Mouse (Mus musculus): ENCODE data around the gene Olfr67. TPM values are rescaled to one million over a fixed set of nuclear protein-coding genes. Genes with fewer than 3 reads are reported as not detected.
"Not testable (repeated sequence)": the region's sequence is repeated elsewhere in the genome, so short reads cannot be mapped to it uniquely, and the experiment has no call there.

The Olfr67 gene
- polyA plus RNA-seq, 1 experiment from 2014 or later, result not detected

GRCm38 (mm10) chr7:103813152-103813551 lies 21.5 kb upstream of the Olfr67 start:
- H3K4me2 ChIP-seq (ENCODE audit: low read length); H3K4me3 ChIP-seq (ENCODE audit: low read depth, low read length); H3K36me3 ChIP-seq (ENCODE audit: control insufficient read depth, insufficient read depth, low read length); H3K27me3 ChIP-seq (ENCODE audit: control insufficient read depth, insufficient read depth, low read depth, low read length); H3K9me3 ChIP-seq (replicated peaks; ENCODE audit: control insufficient read depth, low read length, poor library complexity, severe bottlenecking); H3K27ac ChIP-seq (ENCODE audit: low read length); ATAC-seq; H3K4me1 ChIP-seq (ENCODE audit: control insufficient read depth, insufficient read depth, low read length); H3K9ac ChIP-seq (ENCODE audit: low read depth, low read length): not testable (repeated sequence)
- WGBS, result no CpG with 5 or more reads among the region's 3 CpGs

GRCm38 (mm10) chr7:103812174-103812573 lies 20.6 kb upstream of the Olfr67 start:
- H3K9me3 ChIP-seq (replicated peaks; ENCODE audit: control insufficient read depth, low read length, poor library complexity, severe bottlenecking), result no peaks in the 10 kb centered on the region
- ATAC-seq, result no peak
- no peak overlapping the region for H3K9ac ChIP-seq (ENCODE audit: low read depth, low read length)
- H3K27ac ChIP-seq (ENCODE audit: low read length), result no peak overlapping the region
- WGBS, result 76% methylated on average over 1 of the region's 1 CpGs
- no peaks in the 10 kb centered on the region for H3K4me1 ChIP-seq (ENCODE audit: control insufficient read depth, insufficient read depth, low read length)
- no peak overlapping the region for H3K4me3 ChIP-seq (ENCODE audit: low read depth, low read length)
- no peaks in the 10 kb centered on the region for H3K36me3 ChIP-seq (ENCODE audit: control insufficient read depth, insufficient read depth, low read length)
- H3K4me2 ChIP-seq (ENCODE audit: low read length), result no peak overlapping the region
- H3K27me3 ChIP-seq (ENCODE audit: control insufficient read depth, insufficient read depth, low read depth, low read length), result no peaks in the 10 kb centered on the region

- Histone ChIP-seq H3K4me3 (ENCODE audit: low read depth, low read length) (no peak overlapping the region), H3K4me2 (ENCODE audit: low read length) (no peak overlapping the region), H3K4me1 (ENCODE audit: control insufficient read depth, insufficient read depth, low read length) (no peaks in the 10 kb centered on the region), H3K36me3 (ENCODE audit: control insufficient read depth, insufficient read depth, low read length) (no peaks in the 10 kb centered on the region), H3K9ac (ENCODE audit: low read depth, low read length) (no peak overlapping the region), H3K9me3 (replicated peaks; ENCODE audit: control insufficient read depth, low read length, poor library complexity, severe bottlenecking) (no peaks in the 10 kb centered on the region), H3K27me3 (ENCODE audit: control insufficient read depth, insufficient read depth, low read depth, low read length) (no peaks in the 10 kb centered on the region), H3K27ac (ENCODE audit: low read length) (no peak overlapping the region)
- no peak for ATAC-seq
- 97% methylated on average over 1 of the region's 1 CpGs for WGBS
Measured at GRCm38 (mm10) chr7:103811223-103811845, 19.7 kb upstream of the Olfr67 start.

GRCm38 (mm10) chr7:103810746-103811145 lies 19.1 kb upstream of the Olfr67 start:
- no peaks in the 10 kb centered on the region for H3K9me3 ChIP-seq (replicated peaks; ENCODE audit: control insufficient read depth, low read length, poor library complexity, severe bottlenecking)
- 86% methylated on average over 3 of the region's 3 CpGs for WGBS
- no peak overlapping the region for H3K4me2 ChIP-seq (ENCODE audit: low read length)
- H3K27ac ChIP-seq (ENCODE audit: low read length), result no peak overlapping the region
- H3K4me1 ChIP-seq (ENCODE audit: control insufficient read depth, insufficient read depth, low read length), result no peaks in the 10 kb centered on the region
- no peaks in the 10 kb centered on the region for H3K27me3 ChIP-seq (ENCODE audit: control insufficient read depth, insufficient read depth, low read depth, low read length)
- no peak overlapping the region for H3K4me3 ChIP-seq (ENCODE audit: low read depth, low read length)
- ATAC-seq, result no peak
- no peak overlapping the region for H3K9ac ChIP-seq (ENCODE audit: low read depth, low read length)
- no peaks in the 10 kb centered on the region for H3K36me3 ChIP-seq (ENCODE audit: control insufficient read depth, insufficient read depth, low read length)

- H3K4me1 ChIP-seq (ENCODE audit: control insufficient read depth, insufficient read depth, low read length), result no peaks in the 10 kb centered on the region
- no peak overlapping the region for H3K4me2 ChIP-seq (ENCODE audit: low read length)
- 94% methylated on average over 1 of the region's 1 CpGs for WGBS
- no peak overlapping the region for H3K4me3 ChIP-seq (ENCODE audit: low read depth, low read length)
- no peak overlapping the region for H3K9ac ChIP-seq (ENCODE audit: low read depth, low read length)
- no peak overlapping the region for H3K27ac ChIP-seq (ENCODE audit: low read length)
- ATAC-seq, result no peak
- H3K27me3 ChIP-seq (ENCODE audit: control insufficient read depth, insufficient read depth, low read depth, low read length), result no peaks in the 10 kb centered on the region
- H3K36me3 ChIP-seq (ENCODE audit: control insufficient read depth, insufficient read depth, low read length), result no peaks in the 10 kb centered on the region
- H3K9me3 ChIP-seq (replicated peaks; ENCODE audit: control insufficient read depth, low read length, poor library complexity, severe bottlenecking), result no peaks in the 10 kb centered on the region
Measured at GRCm38 (mm10) chr7:103810296-103810695, 18.7 kb upstream of the Olfr67 start.

GRCm38 (mm10) chr7:103809801-103810155 lies 18.2 kb upstream of the Olfr67 start:
- Histone ChIP-seq H3K4me2 (ENCODE audit: low read length) (no peak overlapping the region), H3K27ac (ENCODE audit: low read length) (no peak overlapping the region), H3K36me3 (ENCODE audit: control insufficient read depth, insufficient read depth, low read length) (no peaks in the 10 kb centered on the region), H3K4me1 (ENCODE audit: control insufficient read depth, insufficient read depth, low read length) (no peaks in the 10 kb centered on the region), H3K9ac (ENCODE audit: low read depth, low read length) (no peak overlapping the region), H3K4me3 (ENCODE audit: low read depth, low read length) (no peak overlapping the region), H3K9me3 (replicated peaks; ENCODE audit: control insufficient read depth, low read length, poor library complexity, severe bottlenecking) (no peaks in the 10 kb centered on the region), H3K27me3 (ENCODE audit: control insufficient read depth, insufficient read depth, low read depth, low read length) (no peaks in the 10 kb centered on the region)
- 84% methylated on average over 1 of the region's 1 CpGs for WGBS
- ATAC-seq, result no peak

- no peak for ATAC-seq
- 72% methylated on average over 5 of the region's 5 CpGs for WGBS
Measured at GRCm38 (mm10) chr7:103808971-103809800, 17.6 kb upstream of the Olfr67 start.

GRCm38 (mm10) chr7:103808120-103808519 lies 16.5 kb upstream of the Olfr67 start:
- not testable (repeated sequence) for H3K27me3 ChIP-seq (ENCODE audit: control insufficient read depth, insufficient read depth, low read depth, low read length); ATAC-seq; H3K4me3 ChIP-seq (ENCODE audit: low read depth, low read length); H3K9me3 ChIP-seq (replicated peaks; ENCODE audit: control insufficient read depth, low read length, poor library complexity, severe bottlenecking); H3K4me2 ChIP-seq (ENCODE audit: low read length); H3K9ac ChIP-seq (ENCODE audit: low read depth, low read length); H3K4me1 ChIP-seq (ENCODE audit: control insufficient read depth, insufficient read depth, low read length); H3K27ac ChIP-seq (ENCODE audit: low read length); H3K36me3 ChIP-seq (ENCODE audit: control insufficient read depth, insufficient read depth, low read length)
- WGBS, result 80% methylated on average over 2 of the region's 2 CpGs

More at GRCm38 (mm10) chr7:103808971-103809800, 17.6 kb upstream of the Olfr67 start:
- Histone ChIP-seq H3K4me2 (ENCODE audit: low read length) (no peak overlapping the region), H3K36me3 (ENCODE audit: control insufficient read depth, insufficient read depth, low read length) (no peaks in the 10 kb centered on the region), H3K9ac (ENCODE audit: low read depth, low read length) (no peak overlapping the region), H3K27ac (ENCODE audit: low read length) (no peak overlapping the region), H3K9me3 (replicated peaks; ENCODE audit: control insufficient read depth, low read length, poor library complexity, severe bottlenecking) (no peaks in the 10 kb centered on the region), H3K4me1 (ENCODE audit: control insufficient read depth, insufficient read depth, low read length) (no peaks in the 10 kb centered on the region), H3K4me3 (ENCODE audit: low read depth, low read length) (no peak overlapping the region), H3K27me3 (ENCODE audit: control insufficient read depth, insufficient read depth, low read depth, low read length) (no peaks in the 10 kb centered on the region)

GRCm38 (mm10) chr7:103806856-103807255 lies 15.2 kb upstream of the Olfr67 start:
- WGBS, result 61% methylated on average over 1 of the region's 1 CpGs
- Histone ChIP-seq H3K9me3 (replicated peaks; ENCODE audit: control insufficient read depth, low read length, poor library complexity, severe bottlenecking) (no peaks in the 10 kb centered on the region), H3K4me1 (ENCODE audit: control insufficient read depth, insufficient read depth, low read length) (no peaks in the 10 kb centered on the region), H3K27me3 (ENCODE audit: control insufficient read depth, insufficient read depth, low read depth, low read length) (no peaks in the 10 kb centered on the region), H3K27ac (ENCODE audit: low read length) (no peak overlapping the region), H3K9ac (ENCODE audit: low read depth, low read length) (no peak overlapping the region), H3K4me2 (ENCODE audit: low read length) (no peak overlapping the region), H3K36me3 (ENCODE audit: control insufficient read depth, insufficient read depth, low read length) (no peaks in the 10 kb centered on the region), H3K4me3 (ENCODE audit: low read depth, low read length) (no peak overlapping the region)
- no peak for ATAC-seq

Measured in midbrain, embryonic 16.5 days (tissue).